Mouse (Mus musculus): Measurements from ENCODE around the gene Samd4. TPM values are rescaled to one million over a fixed set of nuclear protein-coding genes. Genes with fewer than 3 reads are reported as not detected.

Samd4 gene
- polyA plus RNA-seq, 1 experiment from 2014 or later = 6.3 TPM

GRCm38 (mm10) chr14:47041699-47042098, 159.0 kb downstream of the Samd4 start:
- no peak overlapping the region for H3K9ac ChIP-seq (replicated peaks; ENCODE audit: low read depth)
- H3K4me2 ChIP-seq (replicated peaks; ENCODE audit: low read depth, low read length) = no peak overlapping the region
- no peaks in the 10 kb centered on the region for H3K27me3 ChIP-seq (replicated peaks; ENCODE audit: insufficient read depth, low read length)
- peak; percentile 22; the same call in 1 of the 2 replicates for TF ChIP-seq CTCF (IDR thresholded peaks at IDR 0.05)
- TF ChIP-seq EP300 (IDR thresholded peaks at IDR 0.05) = no peak
- no peak for DNase-seq (ENCODE audit: low spot score)
- no peaks in the 10 kb centered on the region for H3K9me3 ChIP-seq (ENCODE audit: low read length)
- ATAC-seq = no peak
- no peak overlapping the region for H3K27ac ChIP-seq (ENCODE audit: low read length)
- H3K4me3 ChIP-seq (ENCODE audit: low read depth, low read length) = no peak overlapping the region
- 82% methylated on average over 3 of the region's 3 CpGs for WGBS
- H3K36me3 ChIP-seq (ENCODE audit: insufficient read depth, low read length) = no peaks in the 10 kb centered on the region
- H3K4me1 ChIP-seq (ENCODE audit: insufficient read depth, low read depth, low read length) = no peaks in the 10 kb centered on the region

GRCm38 (mm10) chr14:47049051-47049450, 166.4 kb downstream of the Samd4 start:
- Histone ChIP-seq H3K27ac (ENCODE audit: low read length) (no peak overlapping the region), H3K36me3 (ENCODE audit: insufficient read depth, low read length) (no peaks in the 10 kb centered on the region), H3K4me2 (replicated peaks; ENCODE audit: low read depth, low read length) (no peak overlapping the region), H3K4me1 (ENCODE audit: insufficient read depth, low read depth, low read length) (no peaks in the 10 kb centered on the region), H3K27me3 (replicated peaks; ENCODE audit: insufficient read depth, low read length) (no peaks in the 10 kb centered on the region), H3K9me3 (ENCODE audit: low read length) (no peaks in the 10 kb centered on the region), H3K9ac (replicated peaks; ENCODE audit: low read depth) (no peak overlapping the region), H3K4me3 (ENCODE audit: low read depth, low read length) (no peak overlapping the region)
- DNase-seq (ENCODE audit: low spot score) (no peak), ATAC-seq (no peak)
- no peak for TF ChIP-seq EP300 (IDR thresholded peaks at IDR 0.05)
- no peak for TF ChIP-seq CTCF (IDR thresholded peaks at IDR 0.05)
- 90% methylated on average over 6 of the region's 6 CpGs for WGBS

GRCm38 (mm10) chr14:47051743-47052610, 169.3 kb downstream of the Samd4 start:
- WGBS = 87% methylated on average over 5 of the region's 5 CpGs
- Histone ChIP-seq H3K4me3 (ENCODE audit: low read depth, low read length) (no peak overlapping the region), H3K27me3 (replicated peaks; ENCODE audit: insufficient read depth, low read length) (no peaks in the 10 kb centered on the region), H3K4me2 (replicated peaks; ENCODE audit: low read depth, low read length) (no peak overlapping the region), H3K27ac (ENCODE audit: low read length) (no peak overlapping the region), H3K9ac (replicated peaks; ENCODE audit: low read depth) (no peak overlapping the region), H3K9me3 (ENCODE audit: low read length) (no peaks in the 10 kb centered on the region), H3K36me3 (ENCODE audit: insufficient read depth, low read length) (no peaks in the 10 kb centered on the region), H3K4me1 (ENCODE audit: insufficient read depth, low read depth, low read length) (no peaks in the 10 kb centered on the region)
- TF ChIP-seq EP300 (IDR thresholded peaks at IDR 0.05) (no peak), CTCF (IDR thresholded peaks at IDR 0.05) (no peak)
- ATAC-seq (no peak), DNase-seq (ENCODE audit: low spot score) (no peak)

- ATAC-seq = no peak
- WGBS = 94% methylated on average over 1 of the region's 1 CpGs
- H3K27ac ChIP-seq (ENCODE audit: low read length) = no peak overlapping the region
- no peak for DNase-seq (ENCODE audit: low spot score)
- H3K27me3 ChIP-seq (replicated peaks; ENCODE audit: insufficient read depth, low read length) = no peaks in the 10 kb centered on the region
- TF ChIP-seq CTCF (IDR thresholded peaks at IDR 0.05) (no peak), EP300 (IDR thresholded peaks at IDR 0.05) (no peak)
- H3K9ac ChIP-seq (replicated peaks; ENCODE audit: low read depth) = no peak overlapping the region
- H3K9me3 ChIP-seq (ENCODE audit: low read length) = no peaks in the 10 kb centered on the region
- 0 out of 2 replicates have a peak, but pooled peaks cover 2% of the 10 kb centered on the region for H3K4me1 ChIP-seq (ENCODE audit: insufficient read depth, low read depth, low read length)
- H3K4me2 ChIP-seq (replicated peaks; ENCODE audit: low read depth, low read length) = no peak overlapping the region
- H3K4me3 ChIP-seq (ENCODE audit: low read depth, low read length) = no peak overlapping the region
- H3K36me3 ChIP-seq (ENCODE audit: insufficient read depth, low read length) = no peaks in the 10 kb centered on the region
Measured at GRCm38 (mm10) chr14:47053101-47053500, 170.4 kb downstream of the Samd4 start.

GRCm38 (mm10) chr14:47053824-47054223, 171.2 kb downstream of the Samd4 start:
- no peak for TF ChIP-seq EP300 (IDR thresholded peaks at IDR 0.05)
- TF ChIP-seq CTCF (IDR thresholded peaks at IDR 0.05) = no peak
- no peak overlapping the region for H3K9ac ChIP-seq (replicated peaks; ENCODE audit: low read depth)
- no peak overlapping the region for H3K4me3 ChIP-seq (ENCODE audit: low read depth, low read length)
- 86% methylated on average over 5 of the region's 5 CpGs for WGBS
- ATAC-seq = no peak
- no peak overlapping the region for H3K27ac ChIP-seq (ENCODE audit: low read length)
- no peak for DNase-seq (ENCODE audit: low spot score)
- H3K36me3 ChIP-seq (ENCODE audit: insufficient read depth, low read length) = no peaks in the 10 kb centered on the region
- H3K9me3 ChIP-seq (ENCODE audit: low read length) = no peaks in the 10 kb centered on the region
- no peaks in the 10 kb centered on the region for H3K27me3 ChIP-seq (replicated peaks; ENCODE audit: insufficient read depth, low read length)
- H3K4me2 ChIP-seq (replicated peaks; ENCODE audit: low read depth, low read length) = no peak overlapping the region
- H3K4me1 ChIP-seq (ENCODE audit: insufficient read depth, low read depth, low read length) = 0 out of 2 replicates have a peak, but pooled peaks cover 2% of the 10 kb centered on the region

GRCm38 (mm10) chr14:47058969-47059368, 176.3 kb downstream of the Samd4 start:
- TF ChIP-seq EP300 (IDR thresholded peaks at IDR 0.05) = no peak
- 87% methylated on average over 2 of the region's 2 CpGs for WGBS
- H3K4me2 ChIP-seq (replicated peaks; ENCODE audit: low read depth, low read length) = no peak overlapping the region
- H3K4me3 ChIP-seq (ENCODE audit: low read depth, low read length) = no peak overlapping the region
- H3K9ac ChIP-seq (replicated peaks; ENCODE audit: low read depth) = no peak overlapping the region
- H3K27ac ChIP-seq (ENCODE audit: low read length) = no peak overlapping the region
- H3K9me3 ChIP-seq (ENCODE audit: low read length) = no peaks in the 10 kb centered on the region
- no peak for ATAC-seq
- H3K36me3 ChIP-seq (ENCODE audit: insufficient read depth, low read length) = no peaks in the 10 kb centered on the region
- DNase-seq (ENCODE audit: low spot score) = no peak
- H3K27me3 ChIP-seq (replicated peaks; ENCODE audit: insufficient read depth, low read length) = no peaks in the 10 kb centered on the region
- H3K4me1 ChIP-seq (ENCODE audit: insufficient read depth, low read depth, low read length) = 0 out of 2 replicates have a peak, but pooled peaks cover 2% of the 10 kb centered on the region
